Mouse (Mus musculus): ENCODE results near the gene Pkdcc. TPM values are rescaled to one million over a fixed set of nuclear protein-coding genes. Genes with fewer than 3 reads are reported as not detected.
A peak's percentile ranks its signal among the peaks of the same experiment; 100 is the strongest.

Gene Pkdcc
- polyA plus RNA-seq, 1 experiment from 2014 or later: 28.9 TPM

GRCm38 (mm10) chr17:83182061-83182664 is 32.9 kb upstream of the Pkdcc start:
- no peak overlapping the region for H3K4me2 ChIP-seq (replicated peaks; ENCODE audit: low read depth, low read length)
- no peaks in the 10 kb centered on the region for H3K27me3 ChIP-seq (ENCODE audit: control insufficient read depth, insufficient read depth, low read length)
- no peak overlapping the region for H3K27ac ChIP-seq (ENCODE audit: low read length)
- no peaks in the 10 kb centered on the region for H3K4me1 ChIP-seq (ENCODE audit: control insufficient read depth, insufficient read depth, low read length)
- H3K36me3 ChIP-seq (ENCODE audit: control insufficient read depth, insufficient read depth, low read length): no peaks in the 10 kb centered on the region
- H3K9ac ChIP-seq (replicated peaks; ENCODE audit: low read depth, low read length): no peak overlapping the region
- peaks cover 5% of the 10 kb centered on the region; the same call in 1 of the 2 replicates for H3K9me3 ChIP-seq (ENCODE audit: control insufficient read depth, low read depth, low read length)
- H3K4me3 ChIP-seq (ENCODE audit: low read depth, low read length): no peak overlapping the region
- ATAC-seq (ENCODE audit: insufficient number of reproducible peaks, insufficient read depth, low FRiP score, low read depth): no peak
- WGBS: 88% methylated on average over 8 of the region's 8 CpGs

DNA sequence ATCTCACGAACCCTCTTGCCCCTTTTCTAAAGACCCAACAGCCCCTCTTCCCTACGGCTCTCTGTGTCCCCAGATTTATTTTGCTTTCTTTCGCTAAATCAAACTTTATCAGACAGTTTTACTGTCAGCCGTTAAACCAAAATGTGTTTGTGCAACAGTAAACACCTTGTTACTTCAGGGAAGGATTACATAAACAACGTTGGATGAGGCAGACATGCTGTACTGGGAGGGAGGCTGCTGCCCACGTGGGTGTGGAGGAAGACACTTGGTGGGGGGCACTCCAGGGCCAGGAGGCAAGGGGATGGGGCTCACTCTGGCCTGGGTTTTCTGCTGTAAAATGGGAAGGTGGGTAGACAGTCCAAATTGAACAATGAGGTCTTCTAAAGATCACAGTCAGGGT is 32.3 kb upstream of the Pkdcc start:
- ATAC-seq (ENCODE audit: insufficient number of reproducible peaks, insufficient read depth, low FRiP score, low read depth): no peak
- no peaks in the 10 kb centered on the region for H3K4me1 ChIP-seq (ENCODE audit: control insufficient read depth, insufficient read depth, low read length)
- no peak overlapping the region for H3K9ac ChIP-seq (replicated peaks; ENCODE audit: low read depth, low read length)
- H3K36me3 ChIP-seq (ENCODE audit: control insufficient read depth, insufficient read depth, low read length): no peaks in the 10 kb centered on the region
- no peaks in the 10 kb centered on the region for H3K27me3 ChIP-seq (ENCODE audit: control insufficient read depth, insufficient read depth, low read length)
- WGBS: 56% methylated on average over 6 of the region's 6 CpGs
- peaks cover 5% of the 10 kb centered on the region; the same call in 1 of the 2 replicates for H3K9me3 ChIP-seq (ENCODE audit: control insufficient read depth, low read depth, low read length)
- H3K27ac ChIP-seq (ENCODE audit: low read length): no peak overlapping the region
- H3K4me3 ChIP-seq (ENCODE audit: low read depth, low read length): no peak overlapping the region
- no peak overlapping the region for H3K4me2 ChIP-seq (replicated peaks; ENCODE audit: low read depth, low read length)

GRCm38 (mm10) chr17:83187751-83188565 is 27.1 kb upstream of the Pkdcc start:
- Histone ChIP-seq H3K9ac (replicated peaks; ENCODE audit: low read depth, low read length) (no peak overlapping the region), H3K4me1 (ENCODE audit: control insufficient read depth, insufficient read depth, low read length) (no peaks in the 10 kb centered on the region), H3K4me3 (ENCODE audit: low read depth, low read length) (no peak overlapping the region), H3K9me3 (ENCODE audit: control insufficient read depth, low read depth, low read length) (peaks cover 5% of the 10 kb centered on the region; the same call in 1 of the 2 replicates), H3K36me3 (ENCODE audit: control insufficient read depth, insufficient read depth, low read length) (no peaks in the 10 kb centered on the region), H3K27ac (ENCODE audit: low read length) (no peak overlapping the region), H3K27me3 (ENCODE audit: control insufficient read depth, insufficient read depth, low read length) (no peaks in the 10 kb centered on the region), H3K4me2 (replicated peaks; ENCODE audit: low read depth, low read length) (no peak overlapping the region)
- ATAC-seq (ENCODE audit: insufficient number of reproducible peaks, insufficient read depth, low FRiP score, low read depth): no peak
- WGBS: 56% methylated on average over 11 of the region's 11 CpGs

DNA sequence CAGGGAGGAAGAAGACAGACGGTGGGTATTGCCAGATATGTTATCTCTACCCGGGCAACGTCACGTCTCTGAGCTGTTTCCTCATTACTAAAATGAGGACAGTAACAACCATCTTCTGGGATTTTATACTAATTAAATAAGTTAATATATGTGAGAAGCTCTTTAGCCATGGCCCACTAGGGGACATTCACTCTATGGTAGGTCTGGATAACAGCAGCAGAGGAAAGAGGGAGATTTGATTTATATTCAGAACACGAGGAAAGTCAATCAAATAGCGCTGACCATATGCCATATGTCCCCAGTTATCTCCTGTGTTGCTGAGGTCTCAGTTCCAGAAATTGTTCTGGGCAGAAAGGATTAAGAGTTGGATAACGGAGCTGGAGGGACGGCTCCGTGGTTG is 24.3 kb upstream of the Pkdcc start:
- ATAC-seq (ENCODE audit: insufficient number of reproducible peaks, insufficient read depth, low FRiP score, low read depth): no peak
- Histone ChIP-seq H3K27me3 (ENCODE audit: control insufficient read depth, insufficient read depth, low read length) (no peaks in the 10 kb centered on the region), H3K9me3 (ENCODE audit: control insufficient read depth, low read depth, low read length) (no peaks in the 10 kb centered on the region), H3K4me2 (replicated peaks; ENCODE audit: low read depth, low read length) (no peak overlapping the region), H3K36me3 (ENCODE audit: control insufficient read depth, insufficient read depth, low read length) (no peaks in the 10 kb centered on the region), H3K4me3 (ENCODE audit: low read depth, low read length) (no peak overlapping the region), H3K4me1 (ENCODE audit: control insufficient read depth, insufficient read depth, low read length) (no peaks in the 10 kb centered on the region), H3K27ac (ENCODE audit: low read length) (no peak overlapping the region), H3K9ac (replicated peaks; ENCODE audit: low read depth, low read length) (no peak overlapping the region)
- WGBS: 84% methylated on average over 9 of the region's 9 CpGs

DNA sequence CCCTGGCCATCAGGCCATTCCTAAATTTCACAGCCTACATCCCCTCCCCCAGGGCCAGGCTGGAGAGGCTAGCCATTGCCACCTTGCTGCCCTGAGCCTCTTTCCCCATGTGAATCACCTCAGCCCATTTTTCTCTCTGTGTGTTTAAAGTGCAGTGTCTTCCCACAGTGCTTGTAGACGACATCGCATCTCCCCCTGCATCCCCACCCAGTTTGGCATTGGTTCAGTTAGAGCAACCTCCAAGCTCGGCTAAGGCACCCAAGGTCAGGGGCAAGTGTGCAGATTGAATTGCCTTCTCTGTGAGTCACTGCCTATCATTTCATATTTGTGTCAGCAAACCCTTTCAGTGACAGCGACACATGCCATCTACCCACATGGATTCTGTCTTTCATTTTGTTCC is 20.6 kb upstream of the Pkdcc start:
- no peak for ATAC-seq (ENCODE audit: insufficient number of reproducible peaks, insufficient read depth, low FRiP score, low read depth)
- H3K4me1 ChIP-seq (ENCODE audit: control insufficient read depth, insufficient read depth, low read length): peaks cover 17% of the 10 kb centered on the region; the same call in 1 of the 2 replicates
- WGBS: 69% methylated on average over 4 of the region's 4 CpGs
- H3K4me3 ChIP-seq (ENCODE audit: low read depth, low read length): no peak overlapping the region
- no peak overlapping the region for H3K27ac ChIP-seq (ENCODE audit: low read length)
- no peak overlapping the region for H3K9ac ChIP-seq (replicated peaks; ENCODE audit: low read depth, low read length)
- H3K4me2 ChIP-seq (replicated peaks; ENCODE audit: low read depth, low read length): no peak overlapping the region
- no peaks in the 10 kb centered on the region for H3K36me3 ChIP-seq (ENCODE audit: control insufficient read depth, insufficient read depth, low read length)
- no peaks in the 10 kb centered on the region for H3K27me3 ChIP-seq (ENCODE audit: control insufficient read depth, insufficient read depth, low read length)
- H3K9me3 ChIP-seq (ENCODE audit: control insufficient read depth, low read depth, low read length): no peaks in the 10 kb centered on the region

DNA sequence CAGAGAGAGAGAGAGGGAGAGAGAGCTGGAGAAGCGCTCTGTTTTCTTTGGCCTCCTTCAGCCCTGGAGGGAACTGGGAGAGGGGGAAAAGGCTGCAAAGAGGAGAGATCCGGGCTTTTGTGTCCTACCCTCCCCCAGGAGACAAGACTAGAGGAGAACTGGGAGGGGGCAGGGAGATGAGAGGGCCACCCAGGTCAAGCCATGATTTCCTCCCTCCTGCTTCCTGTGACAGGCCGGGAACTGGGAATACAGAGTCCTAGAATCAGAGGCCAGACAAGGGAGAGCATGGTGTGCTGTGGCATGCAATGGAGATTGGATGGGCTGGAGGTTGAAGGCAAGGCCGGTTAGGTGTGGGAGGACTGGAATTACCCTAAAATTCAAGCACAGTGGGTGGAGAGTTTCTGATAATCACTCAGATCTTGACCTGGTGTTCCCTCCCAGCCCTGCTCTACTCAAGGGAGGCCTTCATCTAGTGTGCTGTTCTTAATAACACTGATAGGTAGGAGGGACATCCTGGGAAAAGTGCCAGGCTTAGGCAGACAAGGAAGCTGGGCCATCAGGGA is 17.6 kb upstream of the Pkdcc start:
- peaks cover 26% of the 10 kb centered on the region for H3K4me1 ChIP-seq (ENCODE audit: control insufficient read depth, insufficient read depth, low read length)
- H3K4me2 ChIP-seq (replicated peaks; ENCODE audit: low read depth, low read length): no peak overlapping the region
- H3K27me3 ChIP-seq (ENCODE audit: control insufficient read depth, insufficient read depth, low read length): no peaks in the 10 kb centered on the region
- H3K4me3 ChIP-seq (ENCODE audit: low read depth, low read length): no peak overlapping the region
- 31% methylated on average over 4 of the region's 4 CpGs for WGBS
- no peak overlapping the region; the same call in 1 of the 2 replicates for H3K27ac ChIP-seq (ENCODE audit: low read length)
- no peak overlapping the region for H3K9ac ChIP-seq (replicated peaks; ENCODE audit: low read depth, low read length)
- peak; percentile 68; the same call in 1 of the 2 replicates for ATAC-seq (ENCODE audit: insufficient number of reproducible peaks, insufficient read depth, low FRiP score, low read depth)
- H3K36me3 ChIP-seq (ENCODE audit: control insufficient read depth, insufficient read depth, low read length): no peaks in the 10 kb centered on the region
- no peaks in the 10 kb centered on the region for H3K9me3 ChIP-seq (ENCODE audit: control insufficient read depth, low read depth, low read length)

- H3K4me1 ChIP-seq (ENCODE audit: control insufficient read depth, insufficient read depth, low read length): peaks cover 26% of the 10 kb centered on the region
- ATAC-seq (ENCODE audit: insufficient number of reproducible peaks, insufficient read depth, low FRiP score, low read depth): no peak
Measured at GRCm38 (mm10) chr17:83200469-83200868, 14.6 kb upstream of the Pkdcc start.

DNA sequence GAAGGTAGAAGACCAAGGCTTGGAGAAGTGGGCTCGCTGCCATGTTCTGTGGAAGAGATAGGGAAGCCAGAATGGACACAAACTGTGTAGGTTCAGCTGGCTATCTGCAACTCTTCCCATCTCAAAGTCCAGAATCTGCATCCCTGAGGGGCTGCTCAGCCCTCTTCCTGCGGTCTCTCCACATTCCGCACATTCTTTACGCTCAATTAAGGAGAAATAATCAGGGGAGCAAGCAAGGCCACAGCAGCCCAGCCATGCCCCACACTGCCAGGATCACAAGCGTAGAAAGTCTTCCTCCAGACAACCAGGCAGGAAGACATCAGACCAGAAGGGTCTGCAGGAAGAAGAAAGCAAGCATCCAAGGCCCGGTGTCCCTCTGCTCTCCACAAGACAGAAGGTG is 13.8 kb upstream of the Pkdcc start:
- ATAC-seq (ENCODE audit: insufficient number of reproducible peaks, insufficient read depth, low FRiP score, low read depth): no peak
- H3K36me3 ChIP-seq (ENCODE audit: control insufficient read depth, insufficient read depth, low read length): no peaks in the 10 kb centered on the region
- no peak overlapping the region for H3K4me3 ChIP-seq (ENCODE audit: low read depth, low read length)
- no peak overlapping the region for H3K9ac ChIP-seq (replicated peaks; ENCODE audit: low read depth, low read length)
- no peak overlapping the region for H3K4me2 ChIP-seq (replicated peaks; ENCODE audit: low read depth, low read length)
- H3K9me3 ChIP-seq (ENCODE audit: control insufficient read depth, low read depth, low read length): no peaks in the 10 kb centered on the region
- H3K4me1 ChIP-seq (ENCODE audit: control insufficient read depth, insufficient read depth, low read length): peaks cover 26% of the 10 kb centered on the region
- H3K27ac ChIP-seq (ENCODE audit: low read length): no peak overlapping the region
- H3K27me3 ChIP-seq (ENCODE audit: control insufficient read depth, insufficient read depth, low read length): no peaks in the 10 kb centered on the region
- 38% methylated on average over 6 of the region's 6 CpGs for WGBS

More at GRCm38 (mm10) chr17:83200469-83200868, 14.6 kb upstream of the Pkdcc start:
- Histone ChIP-seq H3K9ac (replicated peaks; ENCODE audit: low read depth, low read length) (no peak overlapping the region), H3K27me3 (ENCODE audit: control insufficient read depth, insufficient read depth, low read length) (no peaks in the 10 kb centered on the region), H3K36me3 (ENCODE audit: control insufficient read depth, insufficient read depth, low read length) (no peaks in the 10 kb centered on the region), H3K27ac (ENCODE audit: low read length) (no peak overlapping the region), H3K9me3 (ENCODE audit: control insufficient read depth, low read depth, low read length) (no peaks in the 10 kb centered on the region), H3K4me3 (ENCODE audit: low read depth, low read length) (no peak overlapping the region), H3K4me2 (replicated peaks; ENCODE audit: low read depth, low read length) (no peak overlapping the region)
- 87% methylated on average over 5 of the region's 5 CpGs for WGBS

Data from stomach, embryonic 14.5 days (tissue).